Mouse (Mus musculus): ENCODE data around the gene Olfr1225. TPM values are rescaled to one million over a fixed set of nuclear protein-coding genes. Genes with fewer than 3 reads are reported as not detected.

Olfr1225 gene
- total RNA-seq (2023), result not detected

DNA sequence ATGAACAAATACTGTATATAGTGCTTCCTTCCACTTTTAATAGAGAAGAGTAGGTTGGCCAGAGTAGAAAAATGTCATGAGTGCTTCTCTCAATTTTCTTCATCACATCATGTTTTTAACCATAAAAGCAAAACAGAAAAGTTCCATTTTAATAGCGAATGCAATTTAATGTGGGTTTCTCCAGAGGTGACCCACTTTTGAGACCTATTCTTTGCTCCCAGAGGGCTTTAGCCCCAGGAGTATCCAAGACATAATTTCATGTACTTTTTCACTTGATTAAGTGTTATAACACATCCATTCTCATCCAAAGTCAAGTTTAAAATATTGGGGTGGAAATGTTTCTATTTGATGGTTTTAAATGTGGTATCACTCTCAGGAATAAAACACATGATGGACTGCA is at the start of gene Olfr1225:
Olfr1225 (minus strand) TSS at position 101 of the 400 bp plus-strand sequence.

DNA sequence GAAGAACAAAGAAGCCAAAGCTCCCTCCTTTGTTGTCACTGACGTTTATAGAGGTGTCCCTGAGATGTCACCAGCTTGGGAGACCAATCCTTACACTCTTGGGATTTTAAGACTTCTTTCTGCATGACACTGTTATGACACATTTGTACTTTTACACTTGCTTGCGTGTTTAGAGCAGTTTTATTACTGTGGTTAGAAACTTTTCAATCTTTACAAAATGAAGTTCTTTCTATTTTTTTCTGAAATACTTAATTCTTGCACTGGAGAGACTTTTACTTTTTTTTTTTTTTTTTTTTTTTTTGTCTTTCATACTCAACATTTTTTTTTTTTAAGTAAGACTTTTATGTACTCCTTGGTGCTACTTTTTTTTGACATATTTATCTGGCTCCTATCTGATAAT is 25.5 kb upstream of the Olfr1225 start, which contains the start of gene Olfr1226:
Olfr1226 (minus strand) TSS at position 101 of the 400 bp plus-strand sequence.

DNA sequence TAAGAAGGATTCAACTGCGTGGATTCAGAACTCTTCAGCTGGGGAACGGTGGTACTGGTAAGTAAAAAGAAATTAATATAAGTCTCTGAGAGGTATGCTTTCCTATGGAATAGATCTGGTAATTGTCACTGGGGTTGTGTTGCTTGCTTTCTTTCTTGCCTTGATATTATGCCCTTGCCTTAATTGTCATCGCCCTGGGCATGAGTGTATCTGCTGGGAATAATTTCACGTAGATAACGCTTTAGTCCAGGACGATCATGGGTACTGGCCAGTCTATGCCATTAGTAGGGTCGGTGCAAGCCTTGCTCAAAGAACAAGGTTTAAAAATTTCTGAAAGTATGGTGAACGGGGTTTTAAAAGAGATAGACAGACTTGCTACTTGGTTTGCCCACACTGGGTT is 10.5 kb downstream of the Olfr1225 start, which contains the start of gene Olfr1224-ps1:
Olfr1224-ps1 (minus strand) TSS at position 101 of the 400 bp plus-strand sequence.

DNA sequence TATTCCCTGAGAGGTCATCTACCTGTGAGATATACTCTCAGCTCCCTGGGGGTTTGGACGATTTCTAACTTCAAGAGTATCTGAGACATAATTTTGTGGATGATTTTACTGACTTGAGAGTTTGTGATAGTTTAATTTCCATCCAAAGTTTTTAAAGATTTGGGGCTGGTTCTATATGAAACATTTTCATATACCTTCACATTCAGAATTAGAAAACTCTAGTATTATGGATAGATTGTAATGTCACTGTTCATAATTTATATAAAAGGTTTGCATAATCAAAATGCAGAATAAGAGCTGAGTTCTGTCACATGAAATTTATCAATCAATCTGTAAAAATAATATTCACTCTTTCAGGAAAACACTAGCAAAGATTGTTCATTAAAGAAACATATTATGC is 23.0 kb downstream of the Olfr1225 start, which contains the start of gene Olfr1223:
Olfr1223 (minus strand) TSS at position 101 of the 400 bp plus-strand sequence.

DNA sequence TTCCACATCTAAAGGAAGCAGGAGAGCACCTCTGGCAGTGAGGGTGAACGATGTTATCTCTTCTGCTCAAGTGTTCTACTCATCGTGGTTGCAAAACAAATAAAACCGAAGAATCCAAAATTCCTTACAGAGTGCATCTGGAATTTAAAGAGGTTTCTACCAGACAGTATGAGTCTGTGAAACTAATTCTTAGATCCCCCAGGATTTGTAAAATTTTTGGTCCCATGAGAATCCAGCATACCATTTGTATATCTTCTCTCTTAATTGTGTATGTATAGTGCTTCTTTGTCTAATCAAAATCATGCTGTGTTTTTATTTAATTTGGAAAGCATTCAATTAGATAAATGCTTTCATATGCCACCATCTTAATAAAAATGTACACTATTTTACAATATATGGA is 41.5 kb downstream of the Olfr1225 start, which contains the start of gene Olfr1222:
Olfr1222 (minus strand) TSS at position 101 of the 400 bp plus-strand sequence.

Other genes with a start within 250 kb of the Olfr1225 start
- not detected for gene Olfr1211, start 236.6 kb downstream of the Olfr1225 start, total RNA-seq (2023)
- gene Olfr1212, start 220.7 kb downstream of the Olfr1225 start, total RNA-seq (2023), result not detected
- not detected for gene Gm13762, start 194.4 kb downstream of the Olfr1225 start, total RNA-seq (2023)
- gene Olfr1214, start 182.0 kb downstream of the Olfr1225 start, total RNA-seq (2023), result not detected
- gene Olfr1215, start 167.7 kb downstream of the Olfr1225 start, total RNA-seq (2023), result not detected
- not detected for gene Olfr1216, start 156.3 kb downstream of the Olfr1225 start, total RNA-seq (2023)
- not detected for gene Olfr1217, start 142.6 kb downstream of the Olfr1225 start, total RNA-seq (2023)
- not detected for gene Olfr1218, start 113.5 kb downstream of the Olfr1225 start, total RNA-seq (2023)
- gene Olfr1219, start 91.2 kb downstream of the Olfr1225 start, total RNA-seq (2023), result not detected
- gene Olfr1220, start 67.8 kb downstream of the Olfr1225 start, total RNA-seq (2023), result not detected
- gene Olfr1221, start 57.4 kb downstream of the Olfr1225 start, total RNA-seq (2023), result not detected
- gene Olfr1222, start 41.6 kb downstream of the Olfr1225 start, total RNA-seq (2023), result not detected
- gene Olfr1223, start 23.1 kb downstream of the Olfr1225 start, total RNA-seq (2023), result not detected
- gene Olfr1224-ps1, start 10.6 kb downstream of the Olfr1225 start, total RNA-seq (2023), result not detected
- gene Olfr1226, start 25.4 kb upstream of the Olfr1225 start, total RNA-seq (2023), result not detected
- not detected for gene Olfr1228, start 79.4 kb upstream of the Olfr1225 start, total RNA-seq (2023)
- not detected for gene Olfr1229, start 113.3 kb upstream of the Olfr1225 start, total RNA-seq (2023)
- gene Olfr1230, start 122.6 kb upstream of the Olfr1225 start, total RNA-seq (2023), result not detected
- not detected for gene Olfr1231, start 132.4 kb upstream of the Olfr1225 start, total RNA-seq (2023)
- gene Olfr1232, start 155.0 kb upstream of the Olfr1225 start, total RNA-seq (2023), result not detected
- not detected for gene Olfr1233, start 167.7 kb upstream of the Olfr1225 start, total RNA-seq (2023)
- gene Olfr1234, start 190.2 kb upstream of the Olfr1225 start, total RNA-seq (2023), result not detected
- gene Olfr1238, start 235.0 kb upstream of the Olfr1225 start, total RNA-seq (2023), result not detected
- gene Olfr1239, start 245.7 kb upstream of the Olfr1225 start, total RNA-seq (2023), result not detected

All from CD4-positive naive resting alpha-beta T cell, adult 57 days (primary cell).